ENCODE assay signal across 8 mouse cellular contexts in the genomic region with DNA sequence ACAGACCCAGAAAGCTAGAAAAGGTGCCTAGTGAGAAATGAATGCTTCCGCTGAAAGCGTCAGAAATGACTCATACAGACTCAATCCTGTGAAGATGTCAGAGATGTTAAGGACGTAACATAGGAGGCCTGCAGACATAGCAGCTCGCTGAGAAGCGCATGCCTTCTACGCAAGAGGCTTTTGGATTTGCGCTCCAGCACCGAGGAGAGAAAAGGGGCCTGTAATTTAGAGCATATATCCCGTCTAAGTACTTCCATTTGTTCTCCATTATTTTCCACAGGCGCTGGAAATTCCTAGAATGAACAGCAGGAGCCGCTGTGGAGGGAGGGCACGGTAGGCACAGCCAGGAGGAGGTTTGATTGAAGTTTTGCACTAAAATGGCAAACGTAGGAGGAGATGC. TPM values are rescaled to one million over a fixed set of nuclear protein-coding genes. Genes with fewer than 3 reads are reported as not detected.
DNase-seq lines count a peak whose midpoint lies in the region; ATAC-seq and TF ChIP-seq lines count a peak whose summit lies in the region.

No protein-coding gene starts in this region.

- no peak for TF ChIP-seq POLR2A in small intestine, adult 2 months (IDR thresholded peaks at IDR 0.05; ENCODE audit: low read depth, low read length)

- no peaks in the 10 kb centered on the region for H3K36me3 ChIP-seq in intestine, embryonic 15.5 days
- H3K36me3 ChIP-seq in small intestine, adult 2 months (ENCODE audit: control insufficient read depth, insufficient read depth, low read length) = no peaks in the 10 kb centered on the region

- intact Hi-C loops in gastrocnemius, postnatal 36 days (cut with DNase I) = loop anchor here (5.0 to 10.0 kb wide), 3 partner anchors 79 to 196 kb away; a partner anchor contains a TSS
- intact Hi-C loops in left cerebral cortex, postnatal 25 days (cut with DNase I) = loop anchor here (2.0 to 5.0 kb wide), 3 partner anchors 124 to 199 kb away; a partner anchor contains a TSS

- peak; percentile 68 for DNase-seq in cerebellum, adult 11 months
- DNase-seq in embryo, embryonic 11.5 days (ENCODE audit: low read depth, low spot score) = peak; percentile 38
- peak; percentile 28 to 48 for DNase-seq in gastrocnemius, postnatal 36 days
- DNase-seq in left cerebral cortex, postnatal 25 days (ENCODE audit: low spot score in 2 of 2) = peak; percentile 66 to 84

- H3K9me3 ChIP-seq in intestine, embryonic 15.5 days = no peaks in the 10 kb centered on the region

- TF ChIP-seq CTCF in small intestine, adult 2 months (IDR thresholded peaks at IDR 0.05; ENCODE audit: extremely low read depth, insufficient read length, insufficient replicate concordance, low read depth, low read length) = peak; percentile 92; the same call in 1 of the 2 replicates

- no peak overlapping the region for H3K9ac ChIP-seq in intestine, embryonic 15.5 days

- ATAC-seq in cerebellum, adult (ENCODE audit: insufficient number of reproducible peaks, low FRiP score, low TSS enrichment) = no peak
- no peak for ATAC-seq in intestine, embryonic 15.5 days
- peak; percentile 25; the same call in 1 of the 2 replicates for ATAC-seq in megakaryocyte-erythroid progenitor cell, adult 5-6 weeks (replicated peaks; ENCODE audit: low FRiP score, low TSS enrichment, poor library complexity, severe bottlenecking)

- no peaks in the 10 kb centered on the region for H3K27me3 ChIP-seq in intestine, embryonic 15.5 days (replicated peaks)
- H3K27me3 ChIP-seq in small intestine, adult 2 months (ENCODE audit: control insufficient read depth, insufficient read depth, low read length) = no peaks in the 10 kb centered on the region

- H3K27ac ChIP-seq in intestine, embryonic 15.5 days = no peak overlapping the region
- no peak overlapping the region for H3K27ac ChIP-seq in small intestine, adult 2 months (ENCODE audit: insufficient read depth, low read depth, low read length)

- H3K4me1 ChIP-seq in intestine, embryonic 15.5 days (replicated peaks) = peaks cover 7% of the 10 kb centered on the region; the same call in 1 of the 2 replicates
- no peaks in the 10 kb centered on the region for H3K4me1 ChIP-seq in small intestine, adult 2 months (ENCODE audit: control insufficient read depth, insufficient read depth, insufficient read length, low read length)

- H3K4me3 ChIP-seq in intestine, embryonic 15.5 days (replicated peaks) = peak overlapping the region; percentile 27
- H3K4me3 ChIP-seq in small intestine, adult 2 months (ENCODE audit: low read depth, low read length) = peak overlapping the region; percentile 27; the same call in 1 of the 2 replicates

- 12% methylated on average over 13 of the region's 13 CpGs for WGBS in intestine, embryonic 15.5 days
- 16% methylated on average over 13 of the region's 13 CpGs for WGBS in small intestine, adult 2 months

- H3K4me2 ChIP-seq in intestine, embryonic 15.5 days (replicated peaks) = peak overlapping the region; percentile 62

RNA-seq across cellular contexts. Expression of a gene that starts 5.8 kb away (rescaled TPM):
- 1 to 10 TPM; 3.4 to 4.0 TPM for total RNA-seq in gastrocnemius, postnatal 36 days (2021)
- 22.1 and 23.6 TPM in 2 replicates for polyA plus RNA-seq in intestine, embryonic 15.5 days (2015; fragmentation: Nextera tagmentation; extraction: Ambion mirVana)
- total RNA-seq in left cerebral cortex, postnatal 25 days (2021) = 10 to 100 TPM; 20.9 to 24.2 TPM
- total RNA-seq in megakaryocyte-erythroid progenitor cell, adult 5-6 weeks (2014; fragmentation: Nextera tagmentation) = 34.0 and 66.1 TPM in 2 replicates
- total RNA-seq in megakaryocyte-erythroid progenitor cell, adult 5-6 weeks (2017) = 25.0 and 26.7 TPM in 2 replicates
- polyA plus RNA-seq in small intestine, adult 2 months (2012; rRNA removed) = 14.1 and 15.8 TPM in 2 replicates

RNA-seq across cellular contexts. Expression of a gene that starts 26.5 kb away (rescaled TPM):
- total RNA-seq in gastrocnemius, postnatal 36 days (2021) = not detected
- not detected in 2 replicates for polyA plus RNA-seq in intestine, embryonic 15.5 days (2015; fragmentation: Nextera tagmentation; extraction: Ambion mirVana)
- not detected for total RNA-seq in left cerebral cortex, postnatal 25 days (2021)
- total RNA-seq in megakaryocyte-erythroid progenitor cell, adult 5-6 weeks (2014; fragmentation: Nextera tagmentation) = 2.3 TPM in 1 of 2 replicates, not detected in the other
- 0.19 TPM in 1 of 2 replicates, not detected in the other for total RNA-seq in megakaryocyte-erythroid progenitor cell, adult 5-6 weeks (2017)
- 0.28 and 0.71 TPM in 2 replicates for polyA plus RNA-seq in small intestine, adult 2 months (2012; rRNA removed)

RNA-seq across cellular contexts. Expression of a gene that starts 29.1 kb away (rescaled TPM):
- 10 to 100 TPM; 36.7 to 41.7 TPM for total RNA-seq in gastrocnemius, postnatal 36 days (2021)
- polyA plus RNA-seq in intestine, embryonic 15.5 days (2015; fragmentation: Nextera tagmentation; extraction: Ambion mirVana) = 37.0 and 42.7 TPM in 2 replicates
- 10 to 100 TPM; 47.2 to 52.2 TPM for total RNA-seq in left cerebral cortex, postnatal 25 days (2021)
- 60.9 and 65.9 TPM in 2 replicates for total RNA-seq in megakaryocyte-erythroid progenitor cell, adult 5-6 weeks (2014; fragmentation: Nextera tagmentation)
- total RNA-seq in megakaryocyte-erythroid progenitor cell, adult 5-6 weeks (2017) = 28.5 and 30.9 TPM in 2 replicates
- 17.5 and 17.8 TPM in 2 replicates for polyA plus RNA-seq in small intestine, adult 2 months (2012; rRNA removed)

RNA-seq across cellular contexts. Expression of a gene that starts 29.5 kb away (rescaled TPM):
- 10 to 100 TPM; 26.1 to 27.9 TPM for total RNA-seq in gastrocnemius, postnatal 36 days (2021)
- polyA plus RNA-seq in intestine, embryonic 15.5 days (2015; fragmentation: Nextera tagmentation; extraction: Ambion mirVana) = 28.5 and 28.6 TPM in 2 replicates
- 10 to 100 TPM; 62.2 to 62.5 TPM for total RNA-seq in left cerebral cortex, postnatal 25 days (2021)
- total RNA-seq in megakaryocyte-erythroid progenitor cell, adult 5-6 weeks (2014; fragmentation: Nextera tagmentation) = 12.8 and 13.8 TPM in 2 replicates
- total RNA-seq in megakaryocyte-erythroid progenitor cell, adult 5-6 weeks (2017) = 10.4 and 20.9 TPM in 2 replicates
- 14.9 and 22.7 TPM in 2 replicates for polyA plus RNA-seq in small intestine, adult 2 months (2012; rRNA removed)

Comparison
In these comparisons a context has a peak if more than half of its experiments do, and no peak if none do; other contexts are left out.
1. RNA of a gene that starts 5.8 kb away (total RNA-seq): 25.0 to 66.1 TPM in megakaryocyte-erythroid progenitor cell, adult 5-6 weeks and 20.9 to 24.2 TPM in left cerebral cortex, postnatal 25 days; 3.4 to 4.0 TPM in gastrocnemius, postnatal 36 days; every median in the first group is over 4 times any median in the second.
2. Peak in every context shown above with its lines, with median percentiles within 50 percentile points of each other: DNase-seq.